Mouse (Mus musculus) heart, postnatal 14 days (tissue): ENCODE measurements around the gene Rhox3f. TPM values are rescaled to one million over a fixed set of nuclear protein-coding genes. Genes with fewer than 3 reads are reported as not detected.
"Not testable (repeated sequence)": the region's sequence is repeated elsewhere in the genome, so short reads cannot be mapped to it uniquely, and the experiment has no call there.

ENCODE experiments used
- DNase-seq, 2 experiments: peaks; one replicate each; pipeline ENCODE4 v3.0.0; 2021 to 2022
- intact Hi-C: fragments of 180-260 bp; cut with DNase I; formaldehyde crosslinking; loops from one replicate; pipeline ENCODE4 v1.15.1; 2025
- long read RNA-seq, 2 experiments: library from polyadenylated mRNA; stranded (forward); transcript quantifications; one replicate each; pipeline ENCODE4 v2.0.0; 2021
- total RNA-seq, 2 experiments: library from RNA; stranded (reverse); gene quantifications; 2 replicates each; pipeline ENCODE4 v1.2.3; 2021

Rhox3f gene
- not detected for total RNA-seq
- long read RNA-seq, experiment 1 = 0 reads
- long read RNA-seq, experiment 2 = 0 reads

GRCm38 (mm10) chrX:37580692-37581091 lies at the start of gene Rhox3f:
Gene Rhox3f, plus strand, starts transcription at chrX:37580992.
- DNase-seq, intact Hi-C loops: not testable (repeated sequence)

- DNase-seq, intact Hi-C loops: not testable (repeated sequence)
Measured at GRCm38 (mm10) chrX:37541719-37542118, 39.1 kb upstream of the Rhox3f start, which contains the start of gene Rhox3e. Gene Rhox3e, plus strand, starts transcription at chrX:37542019.

GRCm38 (mm10) chrX:37557112-37557511 lies 23.7 kb upstream of the Rhox3f start, which contains the start of gene Rhox4e:
Gene Rhox4e, plus strand, starts transcription at chrX:37557412.
- intact Hi-C loops, DNase-seq: not testable (repeated sequence)

DNA sequence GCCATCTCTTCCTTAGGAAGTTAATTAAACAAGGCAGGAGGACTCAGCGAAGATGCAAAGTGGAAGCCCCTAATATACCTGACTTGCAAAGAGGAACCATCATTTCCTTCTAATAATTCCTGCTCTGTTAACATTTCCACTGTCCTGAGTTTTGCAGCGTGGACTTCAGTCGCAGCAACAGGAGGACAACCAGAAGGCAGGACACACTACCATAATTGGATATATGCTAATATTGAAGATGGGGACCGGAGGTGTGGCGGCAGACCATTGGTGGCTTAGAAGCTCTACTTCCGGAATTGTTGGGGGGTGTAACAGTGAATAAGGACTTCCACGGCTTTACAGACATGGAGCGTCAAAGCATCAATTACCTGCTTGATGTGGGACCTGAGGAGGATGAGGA lies 9.7 kb upstream of the Rhox3f start, which contains the start of gene Rhox2f:
Rhox2f (plus strand) TSS at position 301 of the 400 bp plus-strand sequence.
- intact Hi-C loops, DNase-seq: not testable (repeated sequence)

DNA sequence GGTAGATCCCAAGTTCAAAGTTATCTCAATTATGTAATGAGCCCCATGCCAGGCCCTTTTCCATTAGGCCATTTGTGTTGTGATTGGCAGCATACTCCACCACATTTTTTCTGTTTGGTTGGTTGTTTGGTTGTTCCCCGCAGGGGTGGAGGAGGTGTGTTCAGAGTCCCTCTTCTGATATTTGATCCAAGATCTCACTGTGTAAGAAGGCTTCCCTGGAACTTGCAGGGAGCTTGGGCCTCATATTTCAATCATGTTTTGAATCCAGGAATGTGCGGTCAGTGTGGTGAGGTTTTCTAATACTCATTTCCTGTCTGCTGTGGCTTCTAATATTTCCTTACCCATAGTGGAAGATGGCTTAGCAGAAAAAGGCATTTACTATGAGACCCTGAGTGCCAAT lies 8.2 kb upstream of the Rhox3f start:
- DNase-seq, intact Hi-C loops: not testable (repeated sequence)

GRCm38 (mm10) chrX:37607604-37608003 lies 26.8 kb downstream of the Rhox3f start, which contains the start of gene Rhox4f:
Gene Rhox4f, minus strand, starts transcription at chrX:37607704.
- DNase-seq, intact Hi-C loops: not testable (repeated sequence)

DNA sequence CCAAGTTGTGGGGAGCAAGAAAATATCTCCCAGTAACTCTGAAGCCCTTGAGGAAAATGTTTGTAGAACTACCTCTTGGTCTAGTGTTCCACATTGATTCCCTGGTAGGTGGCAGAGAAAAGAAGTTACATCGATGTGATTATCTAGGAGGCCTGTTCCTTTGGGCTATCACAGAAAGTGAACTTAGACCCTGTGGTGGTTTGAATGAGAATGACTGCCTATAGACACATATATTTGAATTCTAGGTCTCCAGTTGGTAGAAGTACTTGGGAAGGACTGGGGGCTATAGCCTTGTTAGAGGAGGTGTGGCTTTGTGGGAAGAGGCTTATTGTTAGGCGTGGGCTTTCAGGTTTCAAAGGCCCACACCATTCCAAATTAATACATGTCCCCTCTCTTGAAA lies 47.7 kb downstream of the Rhox3f start, which contains the start of gene Rhox3g:
Rhox3g (minus strand) TSS at position 101 of the 400 bp plus-strand sequence.
- DNase-seq, intact Hi-C loops: not testable (repeated sequence)

Other genes with a start within 250 kb of the Rhox3f start
- not detected for gene Rhox3a2, start 201.0 kb upstream of the Rhox3f start, total RNA-seq
- not detected for gene Rhox4a2, start 190.1 kb upstream of the Rhox3f start, total RNA-seq
- not detected for gene Rhox2b, start 168.9 kb upstream of the Rhox3f start, total RNA-seq
- gene Rhox4b, start 148.5 kb upstream of the Rhox3f start, total RNA-seq = not detected
- not detected for gene Rhox2c, start 127.3 kb upstream of the Rhox3f start, total RNA-seq
- gene Rhox3c, start 122.4 kb upstream of the Rhox3f start, total RNA-seq = not detected
- gene Rhox4c, start 100.7 kb upstream of the Rhox3f start, total RNA-seq = not detected
- gene Rhox2d, start 87.6 kb upstream of the Rhox3f start, total RNA-seq = not detected
- not detected for gene Rhox4d, start 66.6 kb upstream of the Rhox3f start, total RNA-seq
- not detected for gene Rhox2e, start 50.5 kb upstream of the Rhox3f start, total RNA-seq
- gene Rhox3e, start 39.0 kb upstream of the Rhox3f start, total RNA-seq = not detected
- not detected for gene Rhox4e, start 23.6 kb upstream of the Rhox3f start, total RNA-seq
- gene Rhox2f, start 9.6 kb upstream of the Rhox3f start, total RNA-seq = not detected
- not detected for gene Rhox4f, start 26.7 kb downstream of the Rhox3f start, total RNA-seq
- gene Rhox3g, start 47.6 kb downstream of the Rhox3f start, total RNA-seq = not detected
- gene Rhox2g, start 62.5 kb downstream of the Rhox3f start, total RNA-seq = not detected
- gene Rhox4g, start 70.3 kb downstream of the Rhox3f start, total RNA-seq = not detected
- gene Rhox3h, start 87.8 kb downstream of the Rhox3f start, total RNA-seq = not detected
- not detected for gene Rhox2h, start 92.3 kb downstream of the Rhox3f start, total RNA-seq
- gene Rhox5, start 223.8 kb downstream of the Rhox3f start, total RNA-seq = 1 to 10 TPM; 1.7 to 3.7 TPM
- gene Rhox6, start 245.9 kb downstream of the Rhox3f start, total RNA-seq = not detected